Comparison of ENCODE assay signal across 8 mouse cellular contexts in the genomic region with DNA sequence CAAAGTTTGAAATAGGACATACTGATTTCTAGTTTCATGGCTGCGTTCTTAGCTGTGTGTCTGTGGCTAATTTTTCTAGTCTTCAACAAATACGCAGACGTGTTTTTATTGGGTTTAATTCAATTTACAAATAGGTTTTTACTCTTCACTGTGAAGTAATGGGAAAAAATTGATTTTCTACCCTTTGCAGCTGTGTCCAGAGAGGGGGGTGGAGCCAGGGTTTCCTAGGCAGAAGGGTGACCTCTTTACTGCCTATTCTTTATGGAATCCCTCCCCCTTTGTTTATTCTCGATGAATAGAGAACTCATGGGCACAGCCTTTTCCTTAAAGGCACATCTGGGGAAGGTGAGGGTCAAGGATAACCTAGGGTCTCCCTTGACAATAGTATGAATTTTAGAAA.
A peak's percentile ranks its signal among the peaks of the same experiment; 100 is the strongest.
DNase-seq lines count a peak whose midpoint lies in the region; ATAC-seq and TF ChIP-seq lines count a peak whose summit lies in the region.

No protein-coding gene starts in this region.

- no peak for TF ChIP-seq EP300 in heart, adult 2 months (IDR thresholded peaks at IDR 0.05; ENCODE audit: insufficient read depth, low read depth, low read length)

- H3K36me3 ChIP-seq in heart, embryonic 12.5 days = no peaks in the 10 kb centered on the region
- H3K36me3 ChIP-seq in heart, adult 2 months (ENCODE audit: control insufficient read depth, insufficient read depth, low read length) = no peaks in the 10 kb centered on the region
- H3K36me3 ChIP-seq in hindbrain, embryonic 12.5 days = no peaks in the 10 kb centered on the region
- no peaks in the 10 kb centered on the region for H3K36me3 ChIP-seq in midbrain, embryonic 12.5 days

- no peak for TF ChIP-seq CTCF in heart, adult 2 months (IDR thresholded peaks at IDR 0.05)
- TF ChIP-seq CTCF in cortical plate, adult 2 months (IDR thresholded peaks at IDR 0.05; ENCODE audit: extremely low read depth, insufficient read depth, low read length) = no peak

- no peak for DNase-seq in heart, adult 2 months
- DNase-seq in cerebellum, adult 8-10 months = no peak
- no peak for DNase-seq in layer of hippocampus, postnatal 14 days (ENCODE audit: low spot score in 2 of 2)

- H3K4me1 ChIP-seq in heart, embryonic 12.5 days (replicated peaks) = peaks cover 4% of the 10 kb centered on the region; the same call in 1 of the 2 replicates
- peaks cover 3% of the 10 kb centered on the region; the same call in 1 of the 2 replicates for H3K4me1 ChIP-seq in heart, adult 2 months (ENCODE audit: control insufficient read depth, insufficient read depth, low read length)
- peaks cover 2% of the 10 kb centered on the region; the same call in 1 of the 2 replicates for H3K4me1 ChIP-seq in cortical plate, adult 2 months (ENCODE audit: control insufficient read depth, insufficient read depth, low read length)
- peaks cover 13% of the 10 kb centered on the region for H3K4me1 ChIP-seq in hindbrain, embryonic 12.5 days
- H3K4me1 ChIP-seq in midbrain, embryonic 12.5 days = peaks cover 20% of the 10 kb centered on the region

- no peaks in the 10 kb centered on the region for H3K79me2 ChIP-seq in heart, adult 2 months (replicated peaks; ENCODE audit: control insufficient read depth, insufficient read depth, low read length)

- no peak for TF ChIP-seq POLR2A in heart, adult 2 months (IDR thresholded peaks at IDR 0.05; ENCODE audit: insufficient read depth, low read depth, low read length)
- no peak for TF ChIP-seq POLR2A in cortical plate, adult 2 months (IDR thresholded peaks at IDR 0.05; ENCODE audit: extremely low read depth, insufficient read depth, low read length)

- no peak overlapping the region for H3K4me3 ChIP-seq in heart, embryonic 12.5 days
- no peak overlapping the region for H3K4me3 ChIP-seq in heart, adult 2 months
- peak overlapping the region; percentile 23; the same call in 1 of the 2 replicates for H3K4me3 ChIP-seq in cortical plate, adult 2 months (ENCODE audit: insufficient read depth, low read length)
- H3K4me3 ChIP-seq in hindbrain, embryonic 12.5 days = peak overlapping the region; percentile 25; the same call in 1 of the 2 replicates
- H3K4me3 ChIP-seq in midbrain, embryonic 12.5 days = no peak overlapping the region

- H3K27me3 ChIP-seq in heart, embryonic 12.5 days (replicated peaks) = peaks cover 15% of the 10 kb centered on the region
- H3K27me3 ChIP-seq in heart, adult 2 months (ENCODE audit: control insufficient read depth, insufficient read depth, low read length) = peaks cover 2% of the 10 kb centered on the region; the same call in 1 of the 2 replicates
- H3K27me3 ChIP-seq in hindbrain, embryonic 12.5 days = peaks cover 6% of the 10 kb centered on the region; the same call in 1 of the 2 replicates
- H3K27me3 ChIP-seq in midbrain, embryonic 12.5 days = peaks cover 31% of the 10 kb centered on the region; the same call in 1 of the 2 replicates

- H3K9ac ChIP-seq in heart, embryonic 12.5 days = no peak overlapping the region
- H3K9ac ChIP-seq in heart, adult 2 months (ENCODE audit: low read depth, low read length) = no peak overlapping the region
- H3K9ac ChIP-seq in hindbrain, embryonic 12.5 days = no peak overlapping the region
- H3K9ac ChIP-seq in midbrain, embryonic 12.5 days (replicated peaks) = no peak overlapping the region

- peak overlapping the region; percentile 66 for H3K4me2 ChIP-seq in heart, embryonic 12.5 days
- peak overlapping the region; percentile 48 for H3K4me2 ChIP-seq in hindbrain, embryonic 12.5 days (replicated peaks)
- H3K4me2 ChIP-seq in midbrain, embryonic 12.5 days (replicated peaks) = peak overlapping the region; percentile 52

- H3K9me3 ChIP-seq in heart, embryonic 12.5 days (replicated peaks) = 0 out of 2 replicates have a peak, but pooled peaks cover 3% of the 10 kb centered on the region
- H3K9me3 ChIP-seq in hindbrain, embryonic 12.5 days (replicated peaks) = no peaks in the 10 kb centered on the region
- H3K9me3 ChIP-seq in midbrain, embryonic 12.5 days = 0 out of 2 replicates have a peak, but pooled peaks cover 3% of the 10 kb centered on the region

- 71% methylated on average over 4 of the region's 4 CpGs for WGBS in heart, embryonic 12.5 days
- WGBS in heart, adult 2 months = 57% methylated on average over 4 of the region's 4 CpGs
- WGBS in hindbrain, embryonic 12.5 days = 45% methylated on average over 4 of the region's 4 CpGs
- WGBS in midbrain, embryonic 12.5 days = 48% methylated on average over 4 of the region's 4 CpGs

- H3K27ac ChIP-seq in heart, embryonic 12.5 days (ENCODE audit: poor library complexity, severe bottlenecking) = no peak overlapping the region
- H3K27ac ChIP-seq in heart, adult 2 months = no peak overlapping the region
- H3K27ac ChIP-seq in cortical plate, adult 2 months (ENCODE audit: insufficient read depth, low read length) = no peak overlapping the region
- peak overlapping the region; percentile 62; the same call in 1 of the 2 replicates for H3K27ac ChIP-seq in hindbrain, embryonic 12.5 days
- peak overlapping the region; percentile 63 for H3K27ac ChIP-seq in midbrain, embryonic 12.5 days (replicated peaks)

- ATAC-seq in heart, embryonic 12.5 days (ENCODE audit: insufficient number of reproducible peaks, low FRiP score) = no peak
- ATAC-seq in hindbrain, embryonic 12.5 days (ENCODE audit: low FRiP score) = peak; percentile 61
- ATAC-seq in midbrain, embryonic 12.5 days (ENCODE audit: low FRiP score, low read depth) = peak; percentile 36; the same call in 1 of the 2 replicates
- no peak for ATAC-seq in erythroblast, adult 5-6 weeks (replicated peaks; ENCODE audit: low FRiP score, poor library complexity, severe bottlenecking)

- intact Hi-C loops in heart, adult 2 months (cut with DNase I) = loop anchor here (5.0 kb wide), 1 partner anchor 34 kb away; no protein-coding TSS in a partner anchor

Comparison
In these comparisons a context has a peak if more than half of its experiments do, and no peak if none do; other contexts are left out.
1. ATAC-seq: peak in hindbrain, embryonic 12.5 days (single experiment) and midbrain, embryonic 12.5 days (single experiment); none in heart, embryonic 12.5 days (single experiment) and erythroblast, adult 5-6 weeks (single experiment).
2. H3K27ac ChIP-seq: peak in hindbrain, embryonic 12.5 days (single experiment) and midbrain, embryonic 12.5 days (single experiment); none in heart, embryonic 12.5 days (single experiment), heart, adult 2 months (single experiment) and cortical plate, adult 2 months (single experiment).
3. H3K4me3 ChIP-seq: peak in cortical plate, adult 2 months (single experiment) and hindbrain, embryonic 12.5 days (single experiment); none in heart, embryonic 12.5 days (single experiment), heart, adult 2 months (single experiment) and midbrain, embryonic 12.5 days (single experiment).
4. Peak in every context shown above with its lines, with median percentiles within 50 percentile points of each other: H3K4me2 ChIP-seq.